Mouse (Mus musculus): ENCODE measurements around the gene 2410015M20Rik. TPM values are rescaled to one million over a fixed set of nuclear protein-coding genes. Genes with fewer than 3 reads are reported as not detected.

2410015M20Rik gene
- 129 and 149 TPM in 2 replicates for polyA plus RNA-seq (2015; fragmentation: Nextera tagmentation; extraction: Ambion mirVana)

DNA sequence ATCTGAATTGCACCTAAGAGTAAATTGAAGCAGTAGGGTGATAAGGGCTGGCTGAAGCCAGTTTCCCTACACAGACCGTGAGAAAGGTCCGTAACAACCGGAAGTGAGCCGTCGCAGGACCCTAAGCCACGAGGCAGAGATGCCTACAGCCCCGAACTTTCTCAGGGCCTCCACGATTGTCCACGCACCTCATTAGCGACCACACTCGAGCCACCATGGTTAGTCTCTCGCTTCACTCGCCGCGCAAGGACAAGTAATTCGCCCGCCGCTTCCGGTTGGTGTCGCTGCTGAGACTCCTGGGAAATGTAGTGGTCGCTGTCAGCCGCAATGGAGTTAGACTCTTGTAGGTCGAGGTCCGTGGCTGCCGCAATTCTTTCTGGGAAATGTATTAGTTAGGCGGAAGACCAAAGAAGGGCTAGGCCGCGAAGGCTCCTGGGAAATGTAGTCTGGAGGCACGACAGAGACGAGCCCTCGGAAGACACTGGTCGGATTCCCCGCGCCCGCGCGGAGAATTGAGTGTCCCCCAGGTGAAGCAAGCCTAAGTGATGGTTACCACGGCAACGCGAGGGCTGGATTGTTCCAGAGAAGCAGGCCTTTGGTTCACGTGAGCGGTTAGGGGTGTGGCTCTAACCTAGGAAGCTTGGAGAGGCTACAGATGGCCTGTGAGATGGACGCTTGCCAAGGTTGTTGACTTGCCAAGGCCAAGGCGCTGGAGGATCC lies at the start of gene 2410015M20Rik:
2410015M20Rik (minus strand) TSS at position 320 of the 720 bp plus-strand sequence.
- WGBS (ENCODE audit: insufficient replicate concordance), result under 1% methylated on average over 44 of the region's 44 CpGs
- ATAC-seq (ENCODE audit: low read depth), result peak; percentile 83
- peak within 1 kb of the TSS; percentile 72 for H3K4me2 ChIP-seq (ENCODE audit: low read depth, low read length)
- no peaks in the 10 kb centered on the region for H3K9me3 ChIP-seq (replicated peaks; ENCODE audit: control insufficient read depth, low read length)
- H3K9ac ChIP-seq (ENCODE audit: low read depth, low read length), result peak within 1 kb of the TSS; percentile 80
- peaks cover 25% of the 10 kb centered on the region for H3K36me3 ChIP-seq (ENCODE audit: control insufficient read depth, insufficient read depth)
- no peaks in the 10 kb centered on the region for H3K27me3 ChIP-seq (ENCODE audit: control insufficient read depth, insufficient read depth, low read depth, low read length)
- H3K4me3 ChIP-seq (ENCODE audit: low read depth, low read length), result peak within 1 kb of the TSS; percentile 82
- peak within 1 kb of the TSS; percentile 83 for H3K27ac ChIP-seq (ENCODE audit: low read length)
- peaks cover 44% of the 10 kb centered on the region for H3K4me1 ChIP-seq (ENCODE audit: control insufficient read depth, low read depth, low read length)

DNA sequence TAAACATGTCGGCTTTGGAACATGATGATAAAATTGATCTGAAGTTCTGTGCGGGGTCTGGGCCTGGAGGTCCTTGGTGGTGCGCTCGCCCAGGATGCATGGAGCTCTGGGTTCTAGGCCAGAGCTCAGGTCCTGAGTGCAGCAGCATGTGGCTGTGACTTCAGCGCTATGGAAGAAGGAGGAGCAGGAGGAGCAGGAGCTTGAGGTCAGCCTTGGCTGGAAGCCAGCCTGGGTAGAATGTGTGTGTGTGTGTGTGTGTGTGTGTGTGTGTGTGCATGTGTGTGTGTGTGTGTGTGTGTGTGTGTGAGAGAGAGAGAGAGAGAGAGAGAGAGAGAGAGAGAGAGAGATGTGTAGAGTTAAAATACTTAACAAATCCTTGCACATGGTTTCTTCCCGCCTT lies 46.6 kb upstream of the 2410015M20Rik start:
- 56% methylated on average over 6 of the region's 6 CpGs for WGBS (ENCODE audit: insufficient replicate concordance)
- H3K4me2 ChIP-seq (ENCODE audit: low read depth, low read length), result no peak overlapping the region
- H3K27me3 ChIP-seq (ENCODE audit: control insufficient read depth, insufficient read depth, low read depth, low read length), result no peaks in the 10 kb centered on the region
- H3K9ac ChIP-seq (ENCODE audit: low read depth, low read length), result no peak overlapping the region
- H3K9me3 ChIP-seq (replicated peaks; ENCODE audit: control insufficient read depth, low read length), result no peaks in the 10 kb centered on the region
- no peaks in the 10 kb centered on the region for H3K36me3 ChIP-seq (ENCODE audit: control insufficient read depth, insufficient read depth)
- H3K4me1 ChIP-seq (ENCODE audit: control insufficient read depth, low read depth, low read length), result no peaks in the 10 kb centered on the region
- H3K27ac ChIP-seq (ENCODE audit: low read length), result no peak overlapping the region
- ATAC-seq (ENCODE audit: low read depth), result no peak
- H3K4me3 ChIP-seq (ENCODE audit: low read depth, low read length), result no peak overlapping the region

DNA sequence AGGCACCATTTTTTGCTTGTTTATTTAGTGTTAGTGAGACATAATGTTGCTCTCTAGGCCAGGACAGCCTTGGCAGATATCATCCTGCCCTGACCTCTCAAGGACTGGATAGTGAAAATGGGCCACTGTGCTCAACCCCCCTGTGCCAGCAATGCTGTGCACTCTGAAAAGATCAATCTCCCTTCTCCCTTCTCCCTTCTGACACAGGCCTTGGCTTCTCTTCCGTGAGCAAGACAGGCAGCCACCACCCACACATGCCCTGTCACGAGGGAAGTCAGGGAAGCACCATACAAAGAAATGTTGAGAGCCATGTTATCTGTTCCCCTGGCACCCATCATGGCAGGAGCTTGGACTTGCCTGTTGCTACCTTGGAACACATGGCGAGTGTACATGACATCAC lies 45.7 kb upstream of the 2410015M20Rik start:
- no peak for ATAC-seq (ENCODE audit: low read depth)
- Histone ChIP-seq H3K9me3 (replicated peaks; ENCODE audit: control insufficient read depth, low read length) (no peaks in the 10 kb centered on the region), H3K4me3 (ENCODE audit: low read depth, low read length) (no peak overlapping the region), H3K27ac (ENCODE audit: low read length) (no peak overlapping the region), H3K4me1 (ENCODE audit: control insufficient read depth, low read depth, low read length) (no peaks in the 10 kb centered on the region), H3K9ac (ENCODE audit: low read depth, low read length) (no peak overlapping the region), H3K36me3 (ENCODE audit: control insufficient read depth, insufficient read depth) (no peaks in the 10 kb centered on the region), H3K27me3 (ENCODE audit: control insufficient read depth, insufficient read depth, low read depth, low read length) (no peaks in the 10 kb centered on the region), H3K4me2 (ENCODE audit: low read depth, low read length) (no peak overlapping the region)
- WGBS (ENCODE audit: insufficient replicate concordance), result 65% methylated on average over 3 of the region's 3 CpGs

DNA sequence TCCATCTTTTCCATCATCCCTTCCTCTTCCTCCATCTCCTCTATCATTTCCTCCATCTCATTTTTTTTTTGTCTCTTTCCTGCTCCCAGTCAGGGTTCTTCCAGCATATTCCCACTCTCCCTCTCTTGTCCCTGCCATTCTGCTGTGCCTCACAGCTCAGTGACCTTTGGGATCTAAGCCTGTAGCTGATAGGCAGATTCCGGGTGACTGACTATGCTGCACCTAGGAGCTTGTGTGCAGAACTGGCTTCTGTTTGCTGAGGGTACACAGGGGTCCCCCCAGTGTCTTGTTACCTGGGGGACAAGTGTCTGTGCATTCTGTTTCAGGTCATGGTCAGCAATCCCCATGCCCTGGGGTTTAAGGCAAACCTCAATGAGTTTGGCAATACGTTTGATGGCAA lies 45.2 kb upstream of the 2410015M20Rik start:
- H3K4me3 ChIP-seq (ENCODE audit: low read depth, low read length), result no peak overlapping the region
- H3K36me3 ChIP-seq (ENCODE audit: control insufficient read depth, insufficient read depth), result no peaks in the 10 kb centered on the region
- no peaks in the 10 kb centered on the region for H3K9me3 ChIP-seq (replicated peaks; ENCODE audit: control insufficient read depth, low read length)
- no peak overlapping the region for H3K27ac ChIP-seq (ENCODE audit: low read length)
- no peak overlapping the region for H3K9ac ChIP-seq (ENCODE audit: low read depth, low read length)
- H3K4me2 ChIP-seq (ENCODE audit: low read depth, low read length), result no peak overlapping the region
- H3K4me1 ChIP-seq (ENCODE audit: control insufficient read depth, low read depth, low read length), result no peaks in the 10 kb centered on the region
- WGBS (ENCODE audit: insufficient replicate concordance), result 49% methylated on average over 2 of the region's 2 CpGs
- no peak for ATAC-seq (ENCODE audit: low read depth)
- H3K27me3 ChIP-seq (ENCODE audit: control insufficient read depth, insufficient read depth, low read depth, low read length), result no peaks in the 10 kb centered on the region

DNA sequence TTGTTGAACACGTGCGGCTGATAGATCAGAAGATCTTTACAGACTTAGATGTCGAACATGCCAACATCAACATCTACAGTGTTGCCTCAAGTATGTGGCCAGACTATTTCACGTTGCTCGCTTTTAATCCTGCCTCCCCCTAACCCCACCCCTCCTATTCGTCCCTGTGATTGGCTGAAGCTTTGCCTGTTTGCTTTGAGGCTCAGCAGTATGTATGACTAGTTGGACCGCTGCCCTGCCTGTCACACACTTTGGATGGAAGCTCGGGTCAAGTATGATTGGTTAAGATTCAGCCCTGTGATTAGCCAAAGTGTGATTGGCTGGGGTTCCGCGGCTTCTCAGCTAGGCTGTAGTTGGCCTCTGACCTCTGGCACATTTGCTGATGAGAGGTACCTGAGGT lies 42.2 kb upstream of the 2410015M20Rik start:
- 28% methylated on average over 10 of the region's 10 CpGs for WGBS (ENCODE audit: insufficient replicate concordance)
- Histone ChIP-seq H3K9me3 (replicated peaks; ENCODE audit: control insufficient read depth, low read length) (no peaks in the 10 kb centered on the region), H3K27me3 (ENCODE audit: control insufficient read depth, insufficient read depth, low read depth, low read length) (no peaks in the 10 kb centered on the region), H3K27ac (ENCODE audit: low read length) (no peak overlapping the region), H3K9ac (ENCODE audit: low read depth, low read length) (no peak overlapping the region), H3K4me2 (ENCODE audit: low read depth, low read length) (no peak overlapping the region), H3K4me3 (ENCODE audit: low read depth, low read length) (no peak overlapping the region), H3K4me1 (ENCODE audit: control insufficient read depth, low read depth, low read length) (no peaks in the 10 kb centered on the region), H3K36me3 (ENCODE audit: control insufficient read depth, insufficient read depth) (no peaks in the 10 kb centered on the region)
- peak; percentile 86 for ATAC-seq (ENCODE audit: low read depth)

DNA sequence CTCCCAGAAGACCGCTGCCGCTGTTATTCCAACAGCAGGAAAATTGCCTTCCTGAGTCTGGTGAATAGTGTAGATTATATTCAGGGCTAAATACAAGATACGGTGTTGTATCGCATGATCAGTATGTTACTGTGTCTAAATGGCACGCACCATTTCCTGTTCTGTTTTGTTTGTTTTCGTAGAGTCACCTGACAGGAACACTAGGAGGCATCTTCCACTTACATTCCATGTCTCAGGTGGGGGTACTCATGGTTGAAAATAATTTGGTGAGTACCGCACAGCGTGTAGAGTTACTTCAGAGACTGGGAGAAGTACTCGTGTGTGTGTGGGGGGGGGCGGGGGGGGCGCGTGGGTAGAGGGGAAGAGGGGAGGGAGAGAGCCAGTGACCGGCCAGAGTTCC lies 38.0 kb upstream of the 2410015M20Rik start:
- no peaks in the 10 kb centered on the region for H3K36me3 ChIP-seq (ENCODE audit: control insufficient read depth, insufficient read depth)
- no peaks in the 10 kb centered on the region for H3K4me1 ChIP-seq (ENCODE audit: control insufficient read depth, low read depth, low read length)
- H3K27ac ChIP-seq (ENCODE audit: low read length), result no peak overlapping the region
- WGBS (ENCODE audit: insufficient replicate concordance), result 39% methylated on average over 12 of the region's 13 CpGs
- H3K27me3 ChIP-seq (ENCODE audit: control insufficient read depth, insufficient read depth, low read depth, low read length), result no peaks in the 10 kb centered on the region
- H3K4me2 ChIP-seq (ENCODE audit: low read depth, low read length), result no peak overlapping the region
- no peaks in the 10 kb centered on the region for H3K9me3 ChIP-seq (replicated peaks; ENCODE audit: control insufficient read depth, low read length)
- ATAC-seq (ENCODE audit: low read depth), result no peak
- H3K4me3 ChIP-seq (ENCODE audit: low read depth, low read length), result no peak overlapping the region
- H3K9ac ChIP-seq (ENCODE audit: low read depth, low read length), result no peak overlapping the region

DNA sequence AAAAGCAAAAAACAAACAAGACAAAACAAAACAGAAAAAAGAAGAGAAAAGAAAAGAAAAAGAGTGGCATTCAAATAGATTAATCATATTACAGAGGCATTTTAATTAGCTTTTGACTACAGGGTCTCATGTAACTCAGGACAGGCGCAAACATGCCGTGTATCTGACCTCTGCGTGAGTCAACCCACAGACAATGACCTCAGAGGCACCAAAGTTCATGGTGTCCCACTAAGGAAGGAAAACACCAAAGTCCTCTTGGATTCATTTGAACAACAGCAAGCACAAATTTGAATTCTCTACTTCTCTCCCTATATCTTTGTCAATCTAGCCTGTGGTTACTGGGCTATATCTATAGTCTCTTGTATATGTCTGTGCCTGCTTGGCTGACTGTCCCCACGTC lies 33.7 kb upstream of the 2410015M20Rik start:
- H3K27ac ChIP-seq (ENCODE audit: low read length), result no peak overlapping the region

DNA sequence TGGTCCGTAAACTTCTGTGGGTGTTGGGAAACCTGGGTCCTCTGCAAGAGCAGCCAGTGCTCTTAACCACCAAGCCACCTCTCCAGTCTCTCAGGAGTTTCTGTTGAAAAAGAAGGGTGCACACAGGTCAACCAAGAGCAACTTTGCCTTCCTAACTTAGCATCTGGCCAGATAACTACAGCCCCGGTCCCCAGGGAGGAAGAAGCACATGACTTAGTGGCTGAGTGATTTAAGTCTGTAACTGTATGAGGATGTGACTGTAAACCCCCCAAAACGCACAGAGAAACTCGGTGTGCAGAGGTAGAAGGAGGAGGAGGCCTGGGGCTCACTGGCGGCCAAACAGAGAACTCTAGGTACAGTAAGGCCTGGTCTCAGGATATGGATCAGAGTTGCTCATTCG lies 24.5 kb upstream of the 2410015M20Rik start:
- ATAC-seq (ENCODE audit: low read depth), result no peak

More for the DNA sequence above, 33.7 kb upstream of the 2410015M20Rik start:
- H3K27me3 ChIP-seq (ENCODE audit: control insufficient read depth, insufficient read depth, low read depth, low read length), result no peaks in the 10 kb centered on the region
- no peak for ATAC-seq (ENCODE audit: low read depth)
- no peak overlapping the region for H3K4me2 ChIP-seq (ENCODE audit: low read depth, low read length)
- H3K36me3 ChIP-seq (ENCODE audit: control insufficient read depth, insufficient read depth), result no peaks in the 10 kb centered on the region
- H3K9me3 ChIP-seq (replicated peaks; ENCODE audit: control insufficient read depth, low read length), result no peaks in the 10 kb centered on the region
- H3K9ac ChIP-seq (ENCODE audit: low read depth, low read length), result no peak overlapping the region
- WGBS (ENCODE audit: insufficient replicate concordance), result 60% methylated on average over 4 of the region's 4 CpGs
- H3K4me1 ChIP-seq (ENCODE audit: control insufficient read depth, low read depth, low read length), result no peaks in the 10 kb centered on the region
- H3K4me3 ChIP-seq (ENCODE audit: low read depth, low read length), result no peak overlapping the region

DNA sequence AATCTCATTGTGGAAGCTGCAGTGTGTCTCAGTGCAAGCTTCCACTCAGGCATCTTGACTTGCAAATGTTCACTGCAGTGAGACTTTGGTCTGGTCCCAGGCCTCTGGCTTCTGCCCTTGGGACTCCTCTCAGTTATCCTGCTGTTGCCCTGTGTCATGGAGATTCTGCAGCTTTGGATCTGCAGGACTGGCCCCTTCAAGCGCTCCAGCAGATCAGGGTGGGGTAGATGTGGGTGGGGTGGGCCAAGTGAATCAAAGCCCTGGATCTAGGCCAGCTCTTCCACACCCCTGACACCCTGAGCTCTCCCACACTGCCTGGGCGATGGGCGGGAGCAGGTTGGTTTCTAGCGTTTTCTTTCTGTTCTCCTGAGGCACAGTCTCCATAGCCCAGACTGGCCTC lies 22.2 kb upstream of the 2410015M20Rik start:
- Histone ChIP-seq H3K9ac (ENCODE audit: low read depth, low read length) (no peak overlapping the region), H3K4me1 (ENCODE audit: control insufficient read depth, low read depth, low read length) (peaks cover 11% of the 10 kb centered on the region), H3K27ac (ENCODE audit: low read length) (no peak overlapping the region), H3K36me3 (ENCODE audit: control insufficient read depth, insufficient read depth) (no peaks in the 10 kb centered on the region), H3K9me3 (replicated peaks; ENCODE audit: control insufficient read depth, low read length) (no peaks in the 10 kb centered on the region), H3K27me3 (ENCODE audit: control insufficient read depth, insufficient read depth, low read depth, low read length) (no peaks in the 10 kb centered on the region), H3K4me2 (ENCODE audit: low read depth, low read length) (no peak overlapping the region), H3K4me3 (ENCODE audit: low read depth, low read length) (no peak overlapping the region)
- ATAC-seq (ENCODE audit: low read depth), result no peak
- 40% methylated on average over 4 of the region's 4 CpGs for WGBS (ENCODE audit: insufficient replicate concordance)

More for the DNA sequence above, 24.5 kb upstream of the 2410015M20Rik start:
- Histone ChIP-seq H3K36me3 (ENCODE audit: control insufficient read depth, insufficient read depth) (no peaks in the 10 kb centered on the region), H3K9me3 (replicated peaks; ENCODE audit: control insufficient read depth, low read length) (no peaks in the 10 kb centered on the region), H3K27me3 (ENCODE audit: control insufficient read depth, insufficient read depth, low read depth, low read length) (no peaks in the 10 kb centered on the region), H3K9ac (ENCODE audit: low read depth, low read length) (no peak overlapping the region), H3K27ac (ENCODE audit: low read length) (no peak overlapping the region), H3K4me2 (ENCODE audit: low read depth, low read length) (no peak overlapping the region), H3K4me1 (ENCODE audit: control insufficient read depth, low read depth, low read length) (no peaks in the 10 kb centered on the region), H3K4me3 (ENCODE audit: low read depth, low read length) (no peak overlapping the region)
- 61% methylated on average over 6 of the region's 6 CpGs for WGBS (ENCODE audit: insufficient replicate concordance)

Measured in liver, embryonic 16.5 days (tissue).